Mouse (Mus musculus): ENCODE results near the gene Hip1. TPM values are rescaled to one million over a fixed set of nuclear protein-coding genes. Genes with fewer than 3 reads are reported as not detected.

Hip1 gene
- polyA plus RNA-seq, 1 experiment from 2014 or later = 33.7 TPM

DNA sequence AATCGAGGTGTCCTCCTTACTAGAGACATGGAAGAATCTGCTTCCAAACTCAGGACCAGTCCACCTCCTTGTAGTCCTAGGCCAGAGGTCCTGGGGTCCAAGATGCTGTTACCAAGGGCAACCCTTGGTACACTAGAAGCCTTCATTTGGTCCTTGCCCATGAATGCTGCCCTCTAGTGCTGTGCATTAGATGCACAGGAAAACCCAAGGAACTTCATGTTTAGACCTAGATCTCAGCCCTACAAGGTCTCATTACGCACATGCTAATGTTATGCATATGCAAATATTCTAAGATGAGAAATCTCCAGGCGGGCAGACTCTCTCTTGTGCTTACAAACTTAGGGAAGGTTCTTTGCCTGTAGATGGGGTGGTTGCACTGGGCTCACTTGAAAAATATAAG is 15.6 kb downstream of the Hip1 start:
- H3K4me3 ChIP-seq = no peak overlapping the region
- WGBS = 77% methylated on average over 3 of the region's 3 CpGs
- H3K9me3 ChIP-seq = no peaks in the 10 kb centered on the region
- H3K27ac ChIP-seq = no peak overlapping the region
- no peak overlapping the region for H3K9ac ChIP-seq
- H3K27me3 ChIP-seq = no peaks in the 10 kb centered on the region
- H3K36me3 ChIP-seq = no peaks in the 10 kb centered on the region
- ATAC-seq (ENCODE audit: borderline replicate concordance, extremely low read depth, low FRiP score, low TSS enrichment) = no peak
- no peak overlapping the region for H3K4me2 ChIP-seq
- H3K4me1 ChIP-seq = peaks cover 26% of the 10 kb centered on the region

DNA sequence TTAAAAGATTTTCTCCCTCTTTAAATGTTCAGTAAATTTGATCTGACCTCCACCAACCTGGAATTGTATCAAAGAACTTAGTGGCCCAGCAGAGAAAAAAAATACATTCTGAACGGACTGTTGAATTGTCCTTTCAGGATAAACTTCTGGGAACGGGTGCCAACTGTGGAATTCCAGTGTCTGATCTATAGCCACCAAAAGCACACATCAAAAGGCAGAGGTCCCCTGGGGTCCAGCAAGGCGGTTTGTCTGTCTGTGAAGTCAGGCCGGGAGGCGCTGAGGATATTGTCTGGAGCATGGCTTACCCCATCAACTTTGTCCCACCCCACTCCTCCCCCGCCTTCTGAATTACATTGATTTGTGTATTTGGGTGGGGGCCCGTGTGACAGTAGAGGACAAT is 16.9 kb downstream of the Hip1 start:
- no peaks in the 10 kb centered on the region for H3K27me3 ChIP-seq
- no peak overlapping the region for H3K9ac ChIP-seq
- H3K27ac ChIP-seq = no peak overlapping the region
- H3K4me3 ChIP-seq = no peak overlapping the region
- ATAC-seq (ENCODE audit: borderline replicate concordance, extremely low read depth, low FRiP score, low TSS enrichment) = no peak
- 35% methylated on average over 7 of the region's 7 CpGs for WGBS
- H3K36me3 ChIP-seq = no peaks in the 10 kb centered on the region
- peaks cover 19% of the 10 kb centered on the region for H3K4me1 ChIP-seq
- H3K4me2 ChIP-seq = no peak overlapping the region
- H3K9me3 ChIP-seq = no peaks in the 10 kb centered on the region

DNA sequence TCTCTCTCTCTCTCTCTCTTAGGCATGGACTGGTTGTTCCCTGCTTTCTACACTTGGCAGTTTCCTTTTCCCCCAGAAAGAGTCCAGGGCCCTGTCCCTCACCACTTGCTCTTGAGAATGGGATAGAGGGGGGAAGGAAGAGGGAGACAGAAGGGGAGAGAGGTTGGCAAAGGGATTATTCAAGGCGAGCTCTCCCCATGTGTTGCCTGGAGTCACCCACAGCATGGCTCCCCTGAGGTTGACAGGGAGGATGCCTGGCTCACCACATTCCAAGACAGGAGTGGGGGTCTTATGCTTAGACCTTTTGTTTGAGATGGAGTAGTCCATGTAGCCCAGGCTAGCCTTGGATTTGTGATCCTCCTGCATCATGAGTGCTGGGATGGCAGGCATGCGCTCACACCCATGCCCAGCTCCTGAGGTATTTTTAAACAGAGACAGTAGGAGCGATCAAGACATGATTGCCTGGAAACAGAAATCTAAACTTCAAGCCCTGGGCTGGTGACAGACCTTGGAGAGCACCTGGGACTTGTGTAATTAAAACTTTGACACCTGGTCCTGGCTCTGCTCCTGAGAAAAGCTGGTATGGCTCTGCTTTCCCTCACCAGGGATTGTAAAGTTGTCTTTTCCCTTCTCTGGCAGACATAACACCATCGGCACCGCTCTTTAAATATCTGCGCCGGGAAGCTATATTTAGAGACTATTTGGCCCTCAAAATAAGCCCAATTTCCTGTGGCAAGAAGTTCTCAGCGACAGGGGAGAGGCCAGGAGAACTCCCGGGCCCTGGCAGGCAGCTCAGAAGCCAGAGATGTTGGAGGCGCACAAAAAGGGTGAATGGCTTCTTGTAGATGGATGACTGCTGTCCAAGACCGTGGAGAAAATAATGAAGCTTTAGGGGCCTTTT is 20.0 kb downstream of the Hip1 start:
- peak; percentile 23; the same call in 1 of the 2 replicates for ATAC-seq (ENCODE audit: borderline replicate concordance, extremely low read depth, low FRiP score, low TSS enrichment)
- Histone ChIP-seq H3K4me1 (peaks cover 21% of the 10 kb centered on the region; the same call in 1 of the 2 replicates), H3K4me2 (no peak overlapping the region), H3K36me3 (no peaks in the 10 kb centered on the region), H3K9me3 (no peaks in the 10 kb centered on the region), H3K9ac (no peak overlapping the region), H3K27ac (peak overlapping the region; percentile 30; the same call in 1 of the 2 replicates), H3K27me3 (no peaks in the 10 kb centered on the region), H3K4me3 (no peak overlapping the region)
- 38% methylated on average over 11 of the region's 11 CpGs for WGBS

DNA sequence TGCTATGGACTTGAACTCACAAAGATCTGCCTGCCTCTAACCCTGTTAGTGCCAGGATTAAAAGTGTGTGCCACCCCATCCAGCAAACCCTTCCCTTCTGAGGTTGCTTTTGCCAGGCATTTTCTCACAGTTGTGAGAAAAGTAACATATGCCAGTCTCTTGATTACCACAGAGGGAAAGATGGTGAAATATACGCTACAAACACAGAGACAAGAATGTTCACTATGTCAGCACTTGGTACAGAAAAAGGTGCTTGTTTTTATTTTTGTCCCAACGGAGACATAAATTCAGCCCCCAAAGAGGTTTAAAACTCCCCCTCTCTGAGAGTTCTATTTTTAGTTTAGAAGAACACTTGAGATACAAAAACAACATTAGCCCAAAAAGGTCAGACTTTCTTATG is 20.8 kb downstream of the Hip1 start:
- H3K27ac ChIP-seq = no peak overlapping the region
- no peaks in the 10 kb centered on the region for H3K36me3 ChIP-seq
- no peaks in the 10 kb centered on the region for H3K9me3 ChIP-seq
- H3K4me2 ChIP-seq = no peak overlapping the region
- no peak overlapping the region for H3K9ac ChIP-seq
- H3K4me3 ChIP-seq = no peak overlapping the region
- 75% methylated on average over 2 of the region's 2 CpGs for WGBS
- no peaks in the 10 kb centered on the region for H3K27me3 ChIP-seq
- no peak for ATAC-seq (ENCODE audit: borderline replicate concordance, extremely low read depth, low FRiP score, low TSS enrichment)
- H3K4me1 ChIP-seq = peaks cover 21% of the 10 kb centered on the region; the same call in 1 of the 2 replicates

DNA sequence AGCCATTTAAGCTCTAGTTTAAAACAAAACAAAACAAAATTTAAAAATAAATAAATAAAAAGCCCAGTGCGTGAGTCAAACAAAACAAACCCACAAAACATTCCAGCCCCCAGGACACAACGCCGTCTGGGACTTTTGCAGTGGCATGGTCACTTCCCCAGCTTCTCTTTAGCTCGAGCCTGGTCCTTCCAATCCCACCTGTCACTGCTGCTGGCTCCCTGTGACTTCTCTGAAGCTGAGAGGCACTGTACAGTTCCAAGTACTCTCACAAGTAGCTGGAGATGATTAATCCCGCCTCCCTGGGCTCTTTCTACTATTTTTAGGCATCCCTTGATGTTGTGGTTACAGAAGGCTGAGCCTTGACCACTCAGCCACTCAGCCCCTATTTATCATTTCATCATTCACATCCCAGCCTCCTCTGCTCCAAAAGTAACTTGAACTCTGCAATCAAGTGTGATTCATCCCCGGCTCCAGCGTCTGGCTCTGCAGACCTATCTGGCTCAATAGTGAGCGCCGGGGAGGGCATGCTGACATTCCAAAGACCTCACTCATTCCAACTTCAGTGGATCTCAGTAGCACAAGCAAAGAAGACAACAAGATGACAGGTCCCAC is 22.7 kb downstream of the Hip1 start:
- Histone ChIP-seq H3K4me2 (no peak overlapping the region), H3K27ac (no peak overlapping the region)
- 60% methylated on average over 9 of the region's 9 CpGs for WGBS

GRCm38 (mm10) chr5:135517348-135517883 is 27.5 kb downstream of the Hip1 start:
- WGBS = 81% methylated on average over 5 of the region's 5 CpGs

More for the DNA sequence above, 22.7 kb downstream of the Hip1 start:
- Histone ChIP-seq H3K9me3 (no peaks in the 10 kb centered on the region), H3K9ac (no peak overlapping the region), H3K4me1 (peaks cover 21% of the 10 kb centered on the region; the same call in 1 of the 2 replicates), H3K4me3 (no peak overlapping the region), H3K27me3 (no peaks in the 10 kb centered on the region), H3K36me3 (no peaks in the 10 kb centered on the region)
- ATAC-seq (ENCODE audit: borderline replicate concordance, extremely low read depth, low FRiP score, low TSS enrichment) = 0 out of 2 replicates have a peak, but pooled peaks have one; percentile 39

DNA sequence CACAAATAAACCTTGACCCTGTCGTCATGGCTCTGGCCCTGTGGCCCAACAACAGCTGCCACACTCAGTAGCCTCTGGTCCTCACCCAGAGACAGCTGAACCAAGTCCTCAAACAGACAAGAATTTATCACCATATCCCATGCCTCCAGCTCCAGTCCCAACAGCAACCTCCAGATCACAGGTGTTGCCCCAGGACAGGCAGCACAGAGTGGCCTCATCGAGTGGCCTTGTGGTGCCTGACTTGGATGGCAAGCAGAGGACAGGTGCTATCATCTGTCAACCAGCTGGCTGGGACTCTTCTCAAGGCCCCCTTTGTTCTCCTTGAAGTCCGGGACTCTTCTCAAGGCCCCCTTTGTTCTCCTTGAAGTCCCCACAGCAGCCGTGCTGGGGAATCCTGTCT is 31.8 kb downstream of the Hip1 start:
- no peak overlapping the region for H3K27ac ChIP-seq
- no peaks in the 10 kb centered on the region for H3K27me3 ChIP-seq
- no peak overlapping the region for H3K4me3 ChIP-seq
- peaks cover 6% of the 10 kb centered on the region; the same call in 1 of the 2 replicates for H3K36me3 ChIP-seq
- no peaks in the 10 kb centered on the region for H3K9me3 ChIP-seq
- WGBS = 47% methylated on average over 4 of the region's 4 CpGs
- no peak for ATAC-seq (ENCODE audit: borderline replicate concordance, extremely low read depth, low FRiP score, low TSS enrichment)
- H3K4me2 ChIP-seq = no peak overlapping the region
- 0 out of 2 replicates have a peak, but pooled peaks cover 9% of the 10 kb centered on the region for H3K4me1 ChIP-seq
- H3K9ac ChIP-seq = no peak overlapping the region

More at GRCm38 (mm10) chr5:135517348-135517883, 27.5 kb downstream of the Hip1 start:
- Histone ChIP-seq H3K4me2 (no peak overlapping the region), H3K27ac (no peak overlapping the region), H3K36me3 (peaks cover 6% of the 10 kb centered on the region; the same call in 1 of the 2 replicates), H3K9ac (no peak overlapping the region), H3K9me3 (no peaks in the 10 kb centered on the region), H3K4me3 (no peak overlapping the region), H3K4me1 (0 out of 2 replicates have a peak, but pooled peaks cover 5% of the 10 kb centered on the region), H3K27me3 (no peaks in the 10 kb centered on the region)
- ATAC-seq (ENCODE audit: borderline replicate concordance, extremely low read depth, low FRiP score, low TSS enrichment) = no peak

DNA sequence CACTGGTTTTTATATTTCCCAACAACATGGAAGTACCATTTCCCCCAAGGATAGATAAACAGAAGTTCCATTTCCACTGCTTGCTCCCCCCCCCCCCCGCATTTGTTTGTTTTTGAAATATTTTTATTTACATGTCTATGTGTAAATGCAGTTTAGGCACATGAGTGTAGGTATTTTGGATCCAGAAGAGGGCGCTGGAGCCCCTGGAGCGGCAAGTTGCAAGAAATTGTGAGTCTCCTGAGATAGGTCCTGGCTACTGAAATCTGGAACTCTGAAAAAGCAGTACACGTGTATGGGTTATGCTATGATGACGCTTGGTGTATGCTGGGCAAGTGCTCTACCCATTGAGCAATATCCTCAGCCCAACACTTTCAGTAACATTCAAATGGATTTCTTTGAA is 33.8 kb downstream of the Hip1 start:
- Histone ChIP-seq H3K9me3 (no peaks in the 10 kb centered on the region), H3K27ac (no peak overlapping the region), H3K4me1 (peaks cover 19% of the 10 kb centered on the region), H3K4me2 (no peak overlapping the region), H3K9ac (no peak overlapping the region), H3K36me3 (peaks cover 6% of the 10 kb centered on the region; the same call in 1 of the 2 replicates), H3K27me3 (no peaks in the 10 kb centered on the region), H3K4me3 (no peak overlapping the region)
- WGBS = 51% methylated on average over 5 of the region's 5 CpGs
- no peak for ATAC-seq (ENCODE audit: borderline replicate concordance, extremely low read depth, low FRiP score, low TSS enrichment)

DNA sequence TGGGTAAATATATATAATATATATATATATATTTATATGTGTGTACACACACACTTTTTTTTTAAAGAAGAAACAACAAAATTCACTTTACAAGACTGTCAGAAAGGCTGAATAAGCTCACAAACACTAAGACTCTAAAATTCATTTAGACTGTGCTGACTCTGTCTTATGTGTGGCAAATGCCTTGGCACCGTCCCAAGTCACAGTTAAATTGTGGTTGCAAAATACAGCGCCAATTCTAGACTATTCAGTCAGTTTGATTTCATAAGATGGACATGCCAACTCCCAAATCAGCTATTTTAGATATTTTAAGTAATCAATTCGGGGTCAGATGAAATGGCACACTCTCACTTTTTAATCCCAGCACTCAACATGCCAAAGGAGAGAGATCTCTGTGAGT is 36.6 kb downstream of the Hip1 start:
- no peak overlapping the region for H3K4me3 ChIP-seq
- H3K4me2 ChIP-seq = no peak overlapping the region
- H3K27ac ChIP-seq = peak overlapping the region; percentile 5; the same call in 1 of the 2 replicates
- 58% methylated on average over 3 of the region's 3 CpGs for WGBS
- H3K9me3 ChIP-seq = no peaks in the 10 kb centered on the region
- H3K36me3 ChIP-seq = no peaks in the 10 kb centered on the region
- no peaks in the 10 kb centered on the region for H3K27me3 ChIP-seq
- H3K4me1 ChIP-seq = peaks cover 19% of the 10 kb centered on the region
- ATAC-seq (ENCODE audit: borderline replicate concordance, extremely low read depth, low FRiP score, low TSS enrichment) = no peak
- H3K9ac ChIP-seq = no peak overlapping the region

GRCm38 (mm10) chr5:135507561-135508273 is 37.2 kb downstream of the Hip1 start:
- H3K9ac ChIP-seq = no peak overlapping the region
- WGBS = 38% methylated on average over 18 of the region's 18 CpGs
- no peaks in the 10 kb centered on the region for H3K36me3 ChIP-seq
- no peak overlapping the region for H3K27ac ChIP-seq
- peak overlapping the region; percentile 26; the same call in 1 of the 2 replicates for H3K4me2 ChIP-seq
- no peaks in the 10 kb centered on the region for H3K27me3 ChIP-seq
- H3K4me1 ChIP-seq = peaks cover 19% of the 10 kb centered on the region
- H3K9me3 ChIP-seq = no peaks in the 10 kb centered on the region
- ATAC-seq (ENCODE audit: borderline replicate concordance, extremely low read depth, low FRiP score, low TSS enrichment) = no peak
- no peak overlapping the region for H3K4me3 ChIP-seq

- Histone ChIP-seq H3K4me2 (no peak overlapping the region), H3K27me3 (no peaks in the 10 kb centered on the region), H3K4me1 (peaks cover 19% of the 10 kb centered on the region), H3K4me3 (no peak overlapping the region), H3K9me3 (no peaks in the 10 kb centered on the region), H3K27ac (no peak overlapping the region), H3K36me3 (no peaks in the 10 kb centered on the region), H3K9ac (no peak overlapping the region)
- WGBS = 59% methylated on average over 5 of the region's 5 CpGs
- ATAC-seq (ENCODE audit: borderline replicate concordance, extremely low read depth, low FRiP score, low TSS enrichment) = no peak
Measured at GRCm38 (mm10) chr5:135505442-135505841, 39.5 kb downstream of the Hip1 start.

Measured in lung, embryonic 15.5 days (tissue).